Mouse (Mus musculus) neural tube, embryonic 13.5 days (tissue): ENCODE results near the gene Spag8. TPM values are rescaled to one million over a fixed set of nuclear protein-coding genes. Genes with fewer than 3 reads are reported as not detected.

Experiments used
- ATAC-seq: fragments of 200-750 bp; cut with Nextera tagmentation; 2 replicates; pipeline ENCODE4 v1.8.0; 2017; ENCODE audit warnings: low read depth, mild to moderate bottlenecking, moderate TSS enrichment, moderate library complexity
- H3K27ac ChIP-seq: fragments of 300-500 bp; sonication (generic); replicated peaks from 2 replicates; pipeline ENCODE4 v1.5.1; 2015; ENCODE audit warnings: moderate library complexity, mild to moderate bottlenecking, inconsistent platforms
- H3K27me3 ChIP-seq: fragments of 300-500 bp; sonication (generic); 2 replicates; pipeline ENCODE4 v1.6.1; 2015; ENCODE audit warnings: mild to moderate bottlenecking, inconsistent platforms
- H3K36me3 ChIP-seq: fragments of 300-500 bp; sonication (generic); 2 replicates; pipeline ENCODE4 v1.6.1; 2015; ENCODE audit warnings: mild to moderate bottlenecking, inconsistent platforms
- H3K4me1 ChIP-seq: fragments of 300-500 bp; sonication (generic); replicated peaks from 2 replicates; pipeline ENCODE4 v1.6.1; 2015; ENCODE audit warnings: inconsistent platforms
- H3K4me2 ChIP-seq: fragments of 300-500 bp; sonication (generic); 2 replicates; pipeline ENCODE4 v1.6.1; 2015; ENCODE audit warnings: inconsistent platforms, mild to moderate bottlenecking, moderate library complexity
- H3K4me3 ChIP-seq: fragments of 300-500 bp; sonication (generic); 2 replicates; pipeline ENCODE4 v1.5.1; 2015; ENCODE audit warnings: mild to moderate bottlenecking, inconsistent platforms
- H3K9ac ChIP-seq: fragments of 300-500 bp; sonication (generic); 2 replicates; pipeline ENCODE4 v1.6.1; 2015; ENCODE audit warnings: moderate library complexity, mild to moderate bottlenecking, inconsistent platforms
- H3K9me3 ChIP-seq: fragments of 300-500 bp; sonication (generic); 2 replicates; pipeline ENCODE4 v1.6.1; 2016; ENCODE audit warnings: inconsistent platforms
- WGBS: fragments of 180-500 bp; shearing (Covaris S2); methylation state at CpG from one replicate; pipeline ENCODE4 v1.1.7; 2015; 5-methylcytosine and 5-hydroxymethylcytosine counted together
- polyA plus RNA-seq: library from polyadenylated mRNA; unstranded; fragments of >200 nt; fragmentation: Nextera tagmentation; extraction: Ambion mirVana; gene quantifications from 2 replicates; pipeline ENCODE4 v1.2.1, GENCODE M21; 2015

Spag8 gene
- polyA plus RNA-seq = 3.5 and 4.1 TPM in 2 replicates

- WGBS = 16% methylated on average over 24 of the region's 24 CpGs
- ATAC-seq = no peak
- Histone ChIP-seq H3K27me3 (peaks cover 2% of the 10 kb centered on the region; the same call in 1 of the 2 replicates), H3K27ac (no peak within 1 kb of the TSS; the same call in 1 of the 2 replicates), H3K4me2 (peak within 1 kb of the TSS; percentile 49), H3K4me1 (peaks cover 26% of the 10 kb centered on the region), H3K9me3 (peaks cover 5% of the 10 kb centered on the region), H3K36me3 (peaks cover 36% of the 10 kb centered on the region), H3K9ac (peak within 1 kb of the TSS; percentile 31; the same call in 1 of the 2 replicates), H3K4me3 (peak within 1 kb of the TSS; percentile 28)
Measured at GRCm38 (mm10) chr4:43653161-43654015, at the start of gene Spag8. Gene Spag8 (minus strand): TSS chr4:43653594.

- Histone ChIP-seq H3K4me3 (no peak within 1 kb of the TSS), H3K9ac (no peak within 1 kb of the TSS), H3K27ac (no peak within 1 kb of the TSS), H3K4me1 (no peaks in the 10 kb centered on the region), H3K4me2 (no peak within 1 kb of the TSS), H3K27me3 (no peaks in the 10 kb centered on the region), H3K9me3 (no peaks in the 10 kb centered on the region), H3K36me3 (no peaks in the 10 kb centered on the region)
- WGBS = 90% methylated on average over 6 of the region's 6 CpGs
- no peak for ATAC-seq
Measured at GRCm38 (mm10) chr4:43700707-43701106, 47.3 kb upstream of the Spag8 start, which contains the start of gene Olfr70. Gene Olfr70 (minus strand): TSS chr4:43700807.

- Histone ChIP-seq H3K4me3 (no peak overlapping the region), H3K4me1 (no peaks in the 10 kb centered on the region), H3K9ac (no peak overlapping the region), H3K4me2 (no peak overlapping the region), H3K9me3 (no peaks in the 10 kb centered on the region), H3K36me3 (peaks cover 11% of the 10 kb centered on the region; the same call in 1 of the 2 replicates), H3K27ac (no peak overlapping the region), H3K27me3 (no peaks in the 10 kb centered on the region)
- no peak; the same call in 1 of the 2 replicates for ATAC-seq
- WGBS = 78% methylated on average over 13 of the region's 13 CpGs
Measured at GRCm38 (mm10) chr4:43696561-43696960, 43.2 kb upstream of the Spag8 start.

- Histone ChIP-seq H3K9ac (no peak overlapping the region), H3K4me2 (no peak overlapping the region), H3K4me3 (no peak overlapping the region), H3K9me3 (no peaks in the 10 kb centered on the region), H3K4me1 (no peaks in the 10 kb centered on the region), H3K27me3 (no peaks in the 10 kb centered on the region), H3K36me3 (peaks cover 17% of the 10 kb centered on the region), H3K27ac (no peak overlapping the region)
- no peak for ATAC-seq
- 37% methylated on average over 9 of the region's 9 CpGs for WGBS
Measured at GRCm38 (mm10) chr4:43695249-43695671, 41.9 kb upstream of the Spag8 start.

GRCm38 (mm10) chr4:43694439-43695248 lies 41.2 kb upstream of the Spag8 start:
- ATAC-seq = no peak
- H3K36me3 ChIP-seq = peaks cover 23% of the 10 kb centered on the region
- H3K27me3 ChIP-seq = no peaks in the 10 kb centered on the region
- no peak overlapping the region for H3K4me3 ChIP-seq
- no peaks in the 10 kb centered on the region for H3K4me1 ChIP-seq
- no peaks in the 10 kb centered on the region for H3K9me3 ChIP-seq
- no peak overlapping the region for H3K4me2 ChIP-seq
- 93% methylated on average over 1 of the region's 1 CpGs for WGBS
- H3K27ac ChIP-seq = no peak overlapping the region
- no peak overlapping the region for H3K9ac ChIP-seq

GRCm38 (mm10) chr4:43693806-43694241 lies 40.4 kb upstream of the Spag8 start:
- H3K4me1 ChIP-seq = no peaks in the 10 kb centered on the region
- H3K27ac ChIP-seq = no peak overlapping the region
- H3K4me2 ChIP-seq = no peak overlapping the region
- no peak for ATAC-seq
- no peak overlapping the region for H3K9ac ChIP-seq
- no peak overlapping the region for H3K4me3 ChIP-seq
- no peaks in the 10 kb centered on the region for H3K27me3 ChIP-seq
- H3K9me3 ChIP-seq = no peaks in the 10 kb centered on the region
- peaks cover 31% of the 10 kb centered on the region for H3K36me3 ChIP-seq
- WGBS = 87% methylated on average over 5 of the region's 5 CpGs

GRCm38 (mm10) chr4:43691026-43691425 lies 37.6 kb upstream of the Spag8 start:
- no peaks in the 10 kb centered on the region for H3K4me1 ChIP-seq
- H3K4me2 ChIP-seq = no peak overlapping the region
- no peaks in the 10 kb centered on the region for H3K27me3 ChIP-seq
- H3K27ac ChIP-seq = no peak overlapping the region
- WGBS = 80% methylated on average over 5 of the region's 5 CpGs
- H3K4me3 ChIP-seq = no peak overlapping the region
- H3K9me3 ChIP-seq = no peaks in the 10 kb centered on the region
- H3K9ac ChIP-seq = no peak overlapping the region
- peaks cover 56% of the 10 kb centered on the region for H3K36me3 ChIP-seq
- ATAC-seq = no peak

GRCm38 (mm10) chr4:43690021-43690420 lies 36.6 kb upstream of the Spag8 start:
- Histone ChIP-seq H3K4me3 (no peak overlapping the region), H3K4me1 (no peaks in the 10 kb centered on the region), H3K27me3 (no peaks in the 10 kb centered on the region), H3K9ac (no peak overlapping the region), H3K27ac (no peak overlapping the region), H3K9me3 (no peaks in the 10 kb centered on the region), H3K4me2 (no peak overlapping the region), H3K36me3 (peaks cover 66% of the 10 kb centered on the region)
- no peak for ATAC-seq
- 94% methylated on average over 17 of the region's 17 CpGs for WGBS

GRCm38 (mm10) chr4:43679416-43680043 lies 26.1 kb upstream of the Spag8 start:
- H3K9me3 ChIP-seq = no peaks in the 10 kb centered on the region
- no peak for ATAC-seq
- no peaks in the 10 kb centered on the region for H3K4me1 ChIP-seq
- H3K4me2 ChIP-seq = no peak overlapping the region
- H3K9ac ChIP-seq = no peak overlapping the region
- H3K27ac ChIP-seq = no peak overlapping the region
- H3K36me3 ChIP-seq = peaks cover 98% of the 10 kb centered on the region
- no peaks in the 10 kb centered on the region for H3K27me3 ChIP-seq
- 91% methylated on average over 7 of the region's 7 CpGs for WGBS
- H3K4me3 ChIP-seq = no peak overlapping the region

GRCm38 (mm10) chr4:43678541-43678940 lies 25.1 kb upstream of the Spag8 start:
- Histone ChIP-seq H3K36me3 (peaks cover 96% of the 10 kb centered on the region), H3K27ac (no peak overlapping the region), H3K4me2 (no peak overlapping the region), H3K9ac (no peak overlapping the region), H3K27me3 (no peaks in the 10 kb centered on the region), H3K4me3 (no peak overlapping the region), H3K9me3 (no peaks in the 10 kb centered on the region), H3K4me1 (0 out of 2 replicates have a peak, but pooled peaks cover 3% of the 10 kb centered on the region)
- 94% methylated on average over 6 of the region's 6 CpGs for WGBS
- ATAC-seq = no peak

- ATAC-seq = no peak
- H3K27me3 ChIP-seq = no peaks in the 10 kb centered on the region
- H3K9ac ChIP-seq = no peak overlapping the region
- 82% methylated on average over 4 of the region's 4 CpGs for WGBS
- H3K36me3 ChIP-seq = peaks cover 68% of the 10 kb centered on the region
- H3K4me2 ChIP-seq = no peak overlapping the region
- peaks cover 32% of the 10 kb centered on the region for H3K4me1 ChIP-seq
- H3K4me3 ChIP-seq = no peak overlapping the region
- no peaks in the 10 kb centered on the region for H3K9me3 ChIP-seq
- no peak overlapping the region for H3K27ac ChIP-seq
Measured at GRCm38 (mm10) chr4:43675608-43676007, 22.2 kb upstream of the Spag8 start.
